Mouse (Mus musculus): ENCODE results near the gene Rbm5.
A peak's percentile ranks its signal among the peaks of the same experiment; 100 is the strongest.

Gene Rbm5

DNA sequence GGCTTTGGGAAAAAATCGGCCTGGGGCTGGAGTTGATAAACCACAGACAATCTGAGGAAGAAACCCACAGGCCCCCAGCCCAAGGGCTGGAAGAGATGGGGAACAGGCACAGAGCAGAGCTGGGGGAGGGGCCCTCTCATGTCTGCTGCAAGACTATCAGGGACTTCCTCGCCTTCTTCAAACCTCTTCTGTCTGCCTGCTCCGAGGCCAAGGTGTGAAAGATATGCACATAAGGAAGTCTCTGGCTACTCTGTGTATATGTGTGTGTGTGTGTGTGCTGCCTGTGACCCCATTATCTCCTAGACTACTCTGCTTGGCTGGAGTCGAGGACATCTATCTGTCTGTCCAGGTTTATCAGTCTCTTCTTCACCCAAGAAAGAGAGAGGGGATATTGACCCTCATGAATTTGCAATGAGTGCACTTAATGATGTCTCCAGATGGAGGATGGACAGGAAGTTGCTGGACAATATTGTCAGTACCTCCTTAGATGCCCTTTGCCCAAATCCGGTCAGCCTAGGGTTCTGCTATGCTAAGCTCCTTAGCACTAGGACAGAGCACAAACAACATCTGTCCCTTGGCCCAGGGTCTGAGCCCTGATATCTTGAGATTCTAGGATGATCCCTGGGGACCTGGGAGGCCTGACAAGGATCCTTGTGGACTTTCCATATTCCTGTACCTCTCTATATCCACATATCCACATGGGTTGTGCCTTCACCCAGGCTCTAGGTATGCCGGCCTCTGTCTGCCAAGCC is 41.7 kb downstream of the Rbm5 start:
- no peak for DNase-seq

DNA sequence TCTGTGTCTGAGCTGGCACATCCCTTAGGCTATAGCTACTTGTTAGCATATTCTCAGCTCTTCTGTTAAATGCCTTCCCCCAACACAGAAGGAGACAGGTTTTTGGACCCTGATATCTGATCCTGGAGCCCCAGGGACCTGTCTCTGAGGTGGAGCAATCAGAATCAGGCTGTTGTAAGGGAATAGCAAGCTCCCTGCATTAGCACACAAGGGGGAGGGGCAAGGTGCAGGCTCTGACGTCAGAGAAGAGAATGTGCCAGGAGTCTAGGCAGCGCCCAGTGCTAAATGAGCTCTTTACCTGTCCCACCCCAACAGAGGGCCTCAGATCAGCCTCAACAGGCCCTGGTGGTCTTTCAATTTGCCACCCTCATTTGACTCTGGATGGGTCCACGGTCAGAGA is 43.8 kb downstream of the Rbm5 start:
- no peak for DNase-seq

DNA sequence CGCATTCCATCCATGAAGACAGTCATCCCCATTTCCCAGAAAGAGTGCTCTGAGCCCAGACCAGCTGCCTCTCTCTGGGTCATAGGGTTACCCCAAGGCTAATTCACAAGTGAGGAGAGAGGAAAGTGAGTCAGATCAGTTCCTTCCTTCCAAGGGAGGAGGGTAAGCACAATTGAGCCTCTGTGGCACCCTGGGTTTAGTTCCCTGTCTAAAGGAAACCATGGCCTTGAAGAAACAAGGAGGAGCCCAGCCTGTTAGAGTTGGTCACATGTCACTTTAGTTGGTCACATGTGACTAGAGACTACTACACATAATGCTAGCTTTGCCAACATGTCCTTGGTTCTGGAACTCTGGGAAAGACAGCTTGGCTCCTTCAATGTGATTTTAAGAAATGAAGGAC is 46.0 kb downstream of the Rbm5 start:
- DNase-seq = no peak

DNA sequence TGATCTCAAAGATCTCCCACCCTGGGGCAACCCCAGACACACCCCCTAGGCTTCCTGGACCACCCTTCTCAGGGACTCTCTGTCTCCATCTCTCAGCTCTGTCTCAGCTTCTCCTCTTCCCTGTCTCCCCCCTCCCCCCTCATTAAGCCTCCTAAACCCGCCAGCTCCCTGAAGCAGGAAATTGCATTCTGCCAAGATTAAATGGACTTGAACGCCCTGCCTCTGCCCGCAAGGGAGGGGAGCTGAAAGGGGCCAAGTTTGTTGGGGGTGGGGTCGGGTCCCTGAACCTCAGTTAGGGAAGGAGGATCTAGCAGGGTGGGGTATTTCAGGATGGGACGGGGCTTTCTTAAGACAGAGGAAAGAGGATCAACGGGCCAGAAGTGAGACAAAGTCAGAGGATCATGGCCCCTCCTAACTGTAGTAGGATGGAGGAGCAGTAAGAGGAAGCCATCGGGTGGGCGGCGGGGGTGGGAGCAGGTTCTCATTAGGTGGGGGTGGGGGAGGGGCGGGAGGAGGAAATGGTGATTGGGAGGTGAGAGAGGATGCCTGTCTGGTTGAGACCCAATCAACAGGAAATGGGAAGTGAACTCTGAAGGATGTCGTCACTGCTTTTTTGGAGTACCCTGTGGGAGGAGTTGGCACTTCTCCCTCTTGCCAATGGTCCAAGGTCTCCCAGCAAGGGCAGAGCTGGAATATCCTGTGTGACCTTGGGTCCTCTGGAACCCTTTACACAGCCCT is 46.8 kb downstream of the Rbm5 start:
- no peak for DNase-seq

DNA sequence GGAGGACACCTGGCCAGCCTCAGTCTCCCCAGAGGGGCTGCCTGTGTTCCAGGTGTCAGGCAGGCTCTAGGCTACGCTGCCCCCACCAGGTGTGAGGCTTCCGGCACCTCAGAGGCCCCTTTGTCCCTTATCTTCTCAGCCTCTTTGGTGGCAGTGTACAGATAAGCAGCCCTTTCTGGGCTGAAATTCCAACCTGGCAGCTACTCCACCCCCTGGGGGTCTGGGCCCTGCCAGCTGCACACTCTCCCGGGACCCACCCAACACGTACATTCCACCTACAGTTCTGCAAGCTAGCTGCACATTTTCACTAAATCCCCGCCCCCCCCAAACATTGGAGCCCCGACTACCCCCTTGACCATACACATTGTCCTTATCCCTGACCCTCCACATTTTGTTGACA is 47.5 kb downstream of the Rbm5 start:
- no peak for DNase-seq

DNA sequence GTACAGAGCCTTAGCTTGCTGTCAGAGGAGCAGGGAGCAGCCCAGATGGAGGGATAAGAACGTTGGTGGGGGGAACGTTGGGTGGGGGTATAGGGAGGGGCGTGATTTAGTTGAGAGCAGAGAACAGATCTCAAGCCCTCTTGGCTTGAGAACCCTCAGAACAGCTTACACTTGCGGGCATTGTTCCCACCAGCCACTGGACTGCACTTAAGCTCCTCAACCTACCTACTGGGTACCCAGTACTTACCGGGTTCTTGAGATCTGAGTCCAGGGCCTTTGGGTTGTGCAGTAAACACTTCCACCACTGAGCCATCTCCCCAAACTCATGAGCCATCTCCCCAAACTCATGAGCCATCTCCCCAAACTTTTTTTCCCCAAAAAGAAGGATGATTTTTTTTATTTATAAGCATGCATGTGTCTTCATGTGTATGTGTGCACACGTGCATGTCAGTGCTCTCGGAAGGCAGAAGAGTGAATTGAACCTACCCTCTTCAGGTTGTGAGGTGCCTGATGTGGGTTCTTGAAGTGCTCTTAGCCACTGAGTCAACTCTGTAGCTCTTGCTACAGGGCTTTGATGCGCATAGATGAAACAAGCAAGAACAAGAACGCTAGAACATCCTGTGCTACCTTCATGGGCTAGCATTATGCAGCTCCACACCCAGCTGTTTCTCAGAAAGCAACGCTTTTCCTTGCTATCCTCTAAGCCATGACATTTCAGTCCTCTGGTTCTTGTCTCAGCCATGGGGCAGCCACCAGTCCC is 51.8 kb downstream of the Rbm5 start:
- no peak for DNase-seq

DNA sequence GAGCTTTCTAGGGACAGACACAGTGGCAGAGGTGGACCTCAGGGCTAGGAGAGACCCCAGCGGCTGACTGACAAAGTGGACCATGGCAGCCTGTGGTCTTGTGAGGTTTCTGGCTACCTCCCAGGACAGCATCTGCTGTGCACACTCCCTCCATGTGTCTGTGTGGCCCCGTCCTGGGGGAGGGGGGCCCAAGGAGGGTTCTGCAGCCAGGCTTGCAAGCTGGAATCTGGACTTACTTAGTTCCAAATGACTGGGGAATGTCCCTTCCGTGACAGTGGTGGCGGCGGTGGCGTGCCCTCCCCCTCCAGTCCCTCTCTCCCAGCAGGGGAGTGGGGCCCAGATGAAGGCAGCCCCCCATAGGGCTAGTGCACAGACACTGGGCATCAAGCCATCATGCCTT is 53.8 kb downstream of the Rbm5 start:
- no peak for DNase-seq

DNA sequence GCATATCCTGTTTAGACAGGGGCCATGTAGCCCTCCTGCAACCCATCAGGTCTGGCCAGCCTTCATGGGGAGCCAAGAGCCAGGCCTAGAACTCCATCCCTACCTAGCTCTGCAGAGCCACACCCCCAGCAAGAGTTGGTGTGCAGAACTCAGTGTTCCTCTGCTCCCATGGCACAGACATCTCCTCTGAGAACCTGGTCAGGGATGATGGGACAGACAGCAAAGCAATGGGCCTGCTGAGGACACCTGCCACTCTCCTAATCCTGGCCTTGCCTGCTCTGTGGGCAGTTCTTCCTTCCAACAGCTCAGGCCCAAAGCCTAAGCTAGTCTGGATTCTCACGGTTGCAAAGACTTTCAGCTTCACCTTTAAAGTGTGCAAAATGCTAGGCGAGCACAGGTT is 55.2 kb downstream of the Rbm5 start:
- no peak for DNase-seq

DNA sequence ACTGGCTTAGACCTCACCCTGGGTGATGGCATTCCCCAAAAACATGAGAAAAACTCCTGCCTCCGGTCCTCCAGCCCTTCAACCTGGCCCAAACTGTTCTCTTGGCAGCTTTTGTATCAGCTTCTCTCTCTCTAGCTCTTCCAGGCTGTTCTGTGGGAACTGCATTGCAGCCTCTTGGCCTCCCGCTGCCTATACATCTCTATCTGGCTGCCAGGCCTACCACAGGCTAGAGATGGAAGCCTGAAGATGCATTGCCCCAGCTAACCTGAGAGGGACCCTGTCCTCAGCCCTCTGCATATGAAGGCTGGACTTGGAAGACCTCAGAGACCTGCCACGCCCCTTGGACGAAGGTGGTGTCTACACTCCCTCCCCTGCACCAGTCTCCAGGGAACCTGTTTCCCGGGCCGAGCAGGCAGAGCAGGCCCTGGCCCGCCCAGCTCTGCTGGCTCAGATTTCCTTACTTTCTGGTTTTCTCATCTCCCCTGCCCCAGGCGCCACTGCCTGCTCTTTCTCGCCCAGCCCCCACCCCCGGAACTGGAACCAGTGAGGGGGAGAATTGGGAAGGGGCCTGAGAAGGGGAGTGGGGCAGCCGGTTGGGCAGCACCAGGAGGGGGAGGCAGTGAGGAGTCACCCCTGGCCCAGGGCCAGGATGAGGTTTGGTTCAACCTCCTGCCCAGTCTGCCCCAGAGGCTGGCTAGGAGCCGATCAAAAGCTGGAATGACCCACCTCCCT is 56.4 kb downstream of the Rbm5 start:
- no peak for DNase-seq

DNA sequence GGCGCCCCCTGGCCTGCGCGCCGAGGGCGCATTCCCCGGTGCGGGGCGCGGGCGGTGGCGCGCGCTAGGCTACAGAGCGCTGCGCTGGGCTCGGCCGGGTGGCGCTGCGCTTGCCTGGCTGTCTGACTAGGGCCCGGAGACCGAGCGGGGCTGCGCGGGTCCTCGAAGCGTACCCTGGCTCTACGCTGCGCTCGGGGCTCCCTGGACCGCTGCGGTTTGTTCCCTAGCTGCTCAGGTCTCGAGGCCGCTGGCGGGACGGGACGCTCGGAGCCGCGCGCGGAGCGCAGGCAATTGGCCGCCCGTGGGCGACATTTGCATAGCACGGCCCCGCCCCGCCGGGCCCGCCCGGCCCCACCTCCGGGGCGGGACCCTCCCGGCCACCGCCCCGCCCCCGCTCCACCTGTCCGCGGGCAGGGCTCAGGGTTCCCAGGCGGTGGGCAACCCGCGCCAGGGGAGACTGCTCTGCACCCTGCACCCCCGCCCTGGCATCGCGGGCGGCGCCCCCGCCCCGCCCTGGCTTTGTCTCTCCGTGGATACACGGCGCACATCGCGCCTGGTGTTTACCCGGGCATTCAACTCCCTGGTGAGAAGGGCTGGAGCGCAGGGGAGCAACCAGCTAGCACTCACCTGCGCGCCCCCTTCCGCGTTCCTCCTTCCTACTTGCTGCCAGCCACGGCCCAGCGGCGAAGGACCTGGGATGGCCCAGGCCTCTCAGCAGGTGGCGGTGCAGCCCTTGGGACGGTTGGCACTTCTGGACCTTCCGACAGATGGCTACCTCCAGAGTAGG is 60.9 kb downstream of the Rbm5 start, which contains the start of gene Sema3f:
Gene Sema3f (minus strand): TSS at position 779 of the 787 bp plus-strand sequence.
- DNase-seq = peak; percentile 64

DNA sequence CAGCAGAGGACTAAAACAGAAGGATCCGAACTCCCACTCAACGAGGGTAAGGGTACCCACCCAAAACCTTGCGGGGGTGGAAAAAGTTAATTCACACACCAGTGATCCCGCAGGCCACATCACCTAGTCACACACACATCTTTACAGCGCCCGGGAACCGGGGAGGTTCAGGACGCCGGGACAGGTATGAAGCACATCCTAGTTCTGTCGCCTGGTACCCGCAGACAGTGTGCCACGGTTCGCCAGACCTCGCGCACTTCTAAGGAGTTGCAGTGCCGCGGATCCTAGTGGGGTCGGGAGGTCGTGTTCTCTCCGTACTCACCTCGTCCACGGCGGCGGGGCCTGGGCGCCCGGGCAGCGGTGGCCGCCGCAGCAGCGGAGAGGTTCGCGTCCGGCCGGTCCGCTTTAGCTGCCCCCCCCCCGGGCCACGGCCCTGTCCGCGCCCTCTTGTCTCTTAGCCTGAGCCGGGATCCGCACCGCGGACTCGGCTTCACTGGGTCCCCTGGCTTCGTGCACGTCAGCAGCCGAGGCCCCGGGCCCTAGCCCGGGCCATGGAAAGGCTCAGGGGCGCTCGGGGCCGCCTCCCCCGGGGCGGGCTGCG is 61.6 kb downstream of the Rbm5 start:
- DNase-seq = no peak

DNA sequence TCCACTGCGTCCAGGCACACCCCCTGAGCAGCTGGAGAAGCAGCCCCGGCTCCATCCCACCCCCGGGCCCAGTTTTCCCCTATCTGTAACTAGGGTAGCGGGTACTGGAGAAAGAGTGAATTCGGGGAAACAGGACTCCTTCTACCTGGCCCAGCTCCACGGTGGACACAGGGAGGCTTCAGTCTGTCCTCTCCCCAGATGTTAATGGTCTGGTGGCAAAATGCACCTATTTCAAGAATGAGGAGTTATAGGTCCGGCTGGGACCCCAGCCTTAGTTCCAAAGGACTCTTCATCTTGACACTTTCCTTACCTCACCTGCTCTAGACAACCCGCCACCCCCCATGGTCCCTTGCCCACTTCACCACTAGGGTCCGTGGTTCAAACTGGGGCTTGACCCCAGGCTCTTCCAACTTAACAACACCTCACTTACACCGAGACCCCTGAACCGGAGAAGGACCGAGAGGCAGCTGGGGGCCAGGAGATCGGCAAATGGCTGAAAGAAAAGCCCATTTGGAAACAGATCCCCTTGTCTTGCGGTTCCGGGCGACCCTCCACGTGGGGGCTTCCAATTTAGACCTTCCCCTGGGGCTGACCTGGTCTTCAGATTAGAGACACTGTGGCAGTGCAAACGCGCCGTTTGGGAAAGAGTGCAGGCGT is 62.2 kb downstream of the Rbm5 start:
- DNase-seq = no peak

DNA sequence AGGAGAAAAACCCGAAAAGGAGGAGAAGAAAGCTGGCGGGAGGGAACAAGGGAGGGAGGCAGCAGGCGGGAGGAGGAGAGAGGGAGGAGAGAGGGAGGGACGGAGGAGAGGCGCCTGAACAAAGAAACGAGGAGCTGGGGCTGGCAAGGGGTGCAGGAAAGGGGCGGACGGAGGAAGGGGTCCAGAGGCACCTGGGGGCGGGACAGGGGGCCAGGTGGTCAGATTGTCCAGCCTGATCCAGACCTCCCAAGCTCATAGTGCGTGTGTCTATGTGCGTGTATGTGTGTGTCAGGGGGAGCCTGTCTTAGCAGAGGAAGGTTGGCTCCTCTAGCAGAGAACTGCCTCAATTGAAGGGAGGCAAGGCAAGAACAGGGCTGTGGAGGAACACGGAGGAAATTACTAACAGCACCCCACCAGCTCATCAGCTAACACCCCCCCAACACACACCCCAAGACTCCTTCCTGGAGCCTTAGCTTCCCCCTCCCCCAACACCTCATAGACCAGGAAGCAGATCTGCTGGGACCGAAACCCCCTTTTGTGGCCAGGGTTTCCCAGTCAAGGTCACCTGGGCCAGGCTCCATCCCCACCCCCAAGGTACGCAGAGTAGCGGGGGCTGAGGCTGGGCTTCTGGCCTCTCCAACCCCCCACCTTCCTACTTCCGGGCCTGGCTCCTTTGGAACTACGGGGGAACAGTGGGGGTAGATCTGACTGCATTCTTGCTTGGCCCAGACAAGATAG is 62.9 kb downstream of the Rbm5 start:
- DNase-seq = no peak

DNA sequence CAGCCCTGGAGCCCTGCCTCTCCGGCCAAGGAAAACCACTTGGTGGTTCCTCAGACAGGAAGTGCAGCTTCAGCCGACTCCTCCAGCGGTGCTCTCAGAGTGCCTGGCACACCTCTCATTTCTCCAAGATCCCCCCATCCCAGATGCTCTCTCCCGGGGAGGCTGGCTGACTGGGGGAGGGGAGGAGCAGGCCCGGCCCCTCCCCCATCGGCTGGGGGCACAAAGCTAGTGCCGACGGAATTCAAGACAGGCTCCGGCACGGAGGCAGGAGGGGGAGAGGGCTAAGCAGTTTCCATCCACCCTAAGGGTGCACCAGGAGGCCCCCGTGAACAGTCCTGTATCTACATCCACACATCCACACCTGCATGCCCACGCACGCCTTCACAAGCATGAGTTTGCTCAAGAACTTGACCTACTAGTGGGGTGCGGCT is 64.0 kb downstream of the Rbm5 start:
- DNase-seq = no peak

DNA sequence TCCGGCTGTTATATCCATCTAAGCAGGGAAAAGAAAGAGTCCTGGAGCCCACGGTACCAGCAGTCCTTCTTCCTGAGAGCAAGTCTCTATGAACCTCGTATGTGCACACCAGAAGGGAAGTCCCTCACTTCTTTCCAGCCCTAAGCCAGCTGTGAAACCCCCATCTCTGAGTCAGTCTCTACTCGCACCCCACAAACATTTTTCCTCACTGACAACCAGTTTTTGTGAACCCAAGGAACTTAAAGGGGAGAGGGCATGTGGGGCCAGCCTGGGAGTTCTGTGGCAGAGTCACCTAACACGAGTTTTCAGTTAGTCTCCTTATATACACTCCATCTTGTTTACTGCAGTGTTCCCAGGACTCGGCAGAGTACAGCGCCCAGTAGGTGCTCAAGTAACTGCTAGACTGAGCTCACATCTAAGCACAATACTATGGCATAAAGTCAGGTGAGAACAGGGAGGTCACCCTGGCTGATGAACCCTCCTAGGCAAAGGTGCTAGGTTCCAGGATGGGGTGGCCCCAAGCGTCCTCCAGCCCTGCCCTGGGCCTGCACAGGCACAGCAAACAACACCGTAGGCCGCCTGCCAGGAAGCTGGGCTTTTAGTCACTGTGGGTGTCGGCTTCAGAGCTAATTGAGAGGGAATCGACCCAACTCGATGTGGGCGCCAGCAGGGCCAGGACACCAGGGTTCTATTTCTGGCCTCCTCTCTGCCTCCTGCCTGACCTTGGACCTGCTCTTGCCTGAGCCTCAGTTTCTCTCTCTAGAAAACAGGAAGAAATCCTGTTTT is 67.3 kb downstream of the Rbm5 start:
- DNase-seq = no peak

DNA sequence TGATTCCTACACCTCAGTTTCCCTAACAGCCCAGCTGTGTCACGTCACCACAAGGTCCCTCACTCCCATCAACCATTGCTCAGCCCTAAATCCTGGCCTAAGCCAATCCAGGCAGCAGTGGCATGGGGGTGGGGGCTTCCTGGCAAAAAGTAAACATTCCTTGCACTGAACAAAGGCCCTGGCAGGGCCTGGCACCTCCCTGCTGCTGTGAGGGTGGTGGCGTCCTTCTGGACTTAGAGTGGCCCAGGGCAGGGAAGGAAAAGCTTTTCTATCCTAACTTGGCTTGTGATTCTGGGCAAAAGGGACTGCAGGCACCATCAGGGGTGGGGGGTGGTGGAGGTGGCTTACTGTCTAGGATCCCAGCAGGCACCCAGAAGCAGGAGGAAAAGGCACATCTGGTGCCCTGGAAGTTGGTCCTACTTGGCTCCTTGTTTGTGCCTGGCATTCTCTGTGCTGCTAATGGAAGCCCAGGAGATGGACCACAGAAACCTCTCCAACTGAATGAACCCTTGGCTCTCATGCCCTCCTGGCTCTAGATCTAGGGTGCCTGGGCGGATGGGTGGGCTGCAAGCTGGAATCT is 68.1 kb downstream of the Rbm5 start:
- no peak for DNase-seq

DNA sequence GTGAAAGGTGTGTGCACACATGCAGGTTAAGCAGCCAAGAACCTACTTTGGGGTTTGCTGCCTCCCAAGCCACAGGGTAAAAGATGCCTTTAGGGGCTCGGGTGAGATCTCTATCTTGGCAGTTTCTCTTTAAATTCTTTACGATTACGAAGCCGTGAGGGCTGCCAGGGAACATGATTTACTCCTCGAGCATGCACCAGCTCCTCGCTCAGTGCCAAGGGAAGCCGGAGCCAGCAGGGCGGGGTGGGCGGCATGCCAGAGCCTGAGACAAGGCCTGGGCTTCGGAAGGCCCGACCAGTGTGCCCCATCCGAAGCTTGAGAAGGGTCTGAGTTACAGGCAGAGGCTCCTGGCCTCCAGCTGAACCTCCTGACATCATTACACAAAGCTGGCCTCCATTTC is 69.2 kb downstream of the Rbm5 start:
- DNase-seq = peak; percentile 89

DNA sequence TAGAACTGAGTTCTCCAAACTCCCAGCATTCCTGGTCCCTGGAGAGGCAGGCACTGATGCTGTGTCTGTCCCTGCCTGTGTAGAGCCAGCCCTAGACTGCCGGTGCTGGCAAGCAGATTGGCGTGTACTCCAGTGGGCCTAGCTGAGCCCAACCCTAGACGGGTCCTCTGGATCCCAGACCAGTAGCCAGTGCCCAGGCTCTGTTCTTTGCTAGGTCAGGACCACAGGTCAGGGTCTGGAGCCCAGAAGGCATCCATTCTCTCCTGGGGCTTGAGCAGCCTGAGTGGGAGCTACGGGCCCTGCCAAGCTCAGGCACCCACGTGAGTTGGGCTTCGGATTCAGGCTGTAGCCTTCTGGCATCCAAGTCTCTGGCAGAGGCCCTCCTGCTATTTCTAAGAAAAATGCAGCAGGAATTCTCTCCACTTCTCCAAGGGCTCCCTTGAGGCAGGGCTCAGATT is 70.7 kb downstream of the Rbm5 start:
- peak; percentile 47 for DNase-seq

DNA sequence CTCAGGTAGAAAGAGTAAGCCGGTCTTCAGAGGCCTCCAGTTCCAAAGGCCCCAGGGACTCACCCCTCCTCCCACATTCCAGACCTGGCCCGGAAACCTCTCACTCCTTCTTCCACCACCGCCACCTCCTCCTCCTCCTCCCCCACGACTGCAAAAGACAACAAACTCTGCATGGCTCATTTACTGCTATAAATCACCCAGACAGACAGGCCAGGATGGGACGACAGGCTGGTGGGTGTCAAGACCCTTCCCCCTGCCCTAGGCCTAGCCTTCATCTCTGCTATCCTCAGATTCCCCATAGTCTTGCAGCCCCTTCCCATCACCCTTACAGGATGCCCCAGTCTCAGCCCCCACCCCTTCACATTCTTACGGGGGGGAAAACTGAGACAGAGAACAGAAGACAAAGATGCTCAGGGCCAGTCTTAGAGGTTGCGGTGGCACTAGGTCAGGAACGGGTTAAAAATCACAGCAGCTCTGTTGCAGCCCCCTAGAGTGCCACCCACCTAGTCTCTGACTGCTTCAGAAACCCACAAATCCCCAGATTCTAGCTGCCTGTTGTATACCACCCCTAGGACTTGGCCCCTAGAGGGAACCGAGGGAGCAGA is 71.3 kb downstream of the Rbm5 start:
- no peak for DNase-seq
